Comparison of ENCODE assay signal across 18 mouse cellular contexts in genomic region chr13:98679631-98680041, GRCm38 (mm10). TPM values are rescaled to one million over a fixed set of nuclear protein-coding genes. Genes with fewer than 3 reads are reported as not detected.
DNase-seq lines count a peak whose midpoint lies in the region; ATAC-seq and TF ChIP-seq lines count a peak whose summit lies in the region.
"Had no signal": no experiment of that assay in that cellular context is flagged by ENCODE, and none has a peak within 500 bp of the region (broad histone marks: within the 10 kb centered on the region; RNA-seq: fewer than 3 reads in every experiment).

No protein-coding gene starts in this region.

- H3K27me3 ChIP-seq in limb, embryonic 14.5 days (ENCODE audit: control insufficient read depth, insufficient read depth, low read length), result no peaks in the 10 kb centered on the region
- H3K27me3 ChIP-seq: limb, embryonic 15.5 days; neural tube, embryonic 15.5 days had no signal

- no peak overlapping the region for H3K9ac ChIP-seq in limb, embryonic 14.5 days (ENCODE audit: low read depth, low read length, severe bottlenecking)
- H3K9ac ChIP-seq: limb, embryonic 15.5 days; neural tube, embryonic 15.5 days had no signal

- ATAC-seq in limb, embryonic 14.5 days (ENCODE audit: low FRiP score, low read depth), result no peak
- ATAC-seq: midbrain, embryonic 16.5 days had no signal

- H3K36me3 ChIP-seq in limb, embryonic 14.5 days (ENCODE audit: control insufficient read depth, insufficient read depth, low read length), result no peaks in the 10 kb centered on the region
- H3K36me3 ChIP-seq: G1E; limb, embryonic 15.5 days; neural tube, embryonic 15.5 days had no signal

- no peak overlapping the region for H3K4me2 ChIP-seq in limb, embryonic 14.5 days (replicated peaks; ENCODE audit: low read depth, low read length, severe bottlenecking)
- H3K4me2 ChIP-seq: limb, embryonic 15.5 days; neural tube, embryonic 15.5 days had no signal

- peaks cover 4% of the 10 kb centered on the region; the same call in 1 of the 2 replicates for H3K4me1 ChIP-seq in limb, embryonic 14.5 days (ENCODE audit: control insufficient read depth, insufficient read depth, low read length)
- H3K4me1 ChIP-seq: neural tube, embryonic 15.5 days had no signal

- no peak overlapping the region for H3K4me3 ChIP-seq in limb, embryonic 14.5 days (replicated peaks; ENCODE audit: low read length)
- H3K4me3 ChIP-seq: limb, embryonic 15.5 days; neural tube, embryonic 15.5 days had no signal

- H3K9me3 ChIP-seq in limb, embryonic 14.5 days (ENCODE audit: control insufficient read depth, low read length), result no peaks in the 10 kb centered on the region
- H3K9me3 ChIP-seq: G1E; limb, embryonic 15.5 days; neural tube, embryonic 15.5 days had no signal

- 33% methylated on average over 4 of the region's 4 CpGs for WGBS in limb, embryonic 14.5 days

- no peak for TF ChIP-seq POLR2A in limb, embryonic 14.5 days (IDR thresholded peaks at IDR 0.05; ENCODE audit: borderline replicate concordance, extremely low read depth, insufficient read depth, insufficient read length)

- H3K27ac ChIP-seq in limb, embryonic 14.5 days (replicated peaks; ENCODE audit: low read depth, low read length), result no peak overlapping the region
- H3K27ac ChIP-seq: limb, embryonic 15.5 days; neural tube, embryonic 15.5 days had no signal

- DNase-seq in embryo, embryonic 10 days (ENCODE audit: low spot score), result peak; percentile 62
- DNase-seq in embryo, embryonic 9.5 days (ENCODE audit: extremely low spot score), result no peak
- peak; percentile 51 to 71 for DNase-seq in kidney, postnatal 4 days
- no peak for DNase-seq in kidney, adult 8-10 months
- DNase-seq in embryo, embryonic 10.5 days (ENCODE audit: low spot score), result peak; percentile 59
- peak; percentile 19 for DNase-seq in limb, embryonic 14.5 days (ENCODE audit: low spot score)
- no peak for DNase-seq in cerebellum, postnatal 36 days
- DNase-seq in gastrocnemius, postnatal 4 days (ENCODE audit: low spot score in 2 of 2), result no peak
- DNase-seq: adrenal gland, adult 2 months; cerebellum, postnatal 14 days; gastrocnemius, postnatal 10 days; layer of hippocampus, postnatal 36 days; lung, postnatal 14 days had no signal

RNA-seq across cellular contexts. Expression of gene Tmem171, which starts 15.0 kb away (rescaled TPM):
- 0.05 and 0.08 TPM in 2 replicates for polyA plus RNA-seq in limb, embryonic 14.5 days (2012; rRNA removed)
- 0.17 TPM in 1 of 2 replicates, not detected in the other for polyA plus RNA-seq in limb, embryonic 14.5 days (2014; fragmentation: Nextera tagmentation; extraction: Ambion mirVana)
- total RNA-seq in gastrocnemius, postnatal 4 days (2021), result not detected
- polyA plus RNA-seq: G1E; midbrain, embryonic 16.5 days; neural tube, embryonic 15.5 days had no signal

RNA-seq across cellular contexts. Expression of gene Tmem174, which starts 42.4 kb away (rescaled TPM):
- polyA plus RNA-seq in limb, embryonic 14.5 days (2012; rRNA removed), result not detected in 2 replicates
- polyA plus RNA-seq in limb, embryonic 14.5 days (2014; fragmentation: Nextera tagmentation; extraction: Ambion mirVana), result not detected in 2 replicates
- not detected for total RNA-seq in gastrocnemius, postnatal 4 days (2021)
- total RNA-seq: adrenal gland, adult 2 months; gastrocnemius, postnatal 10 days had no signal
- polyA plus RNA-seq: adrenal gland, adult 2 months; G1E; heart, embryonic 16.5 days; limb, embryonic 15.5 days; midbrain, embryonic 16.5 days; neural tube, embryonic 15.5 days had no signal

Comparison
In these comparisons a context has a peak if more than half of its experiments do, and no peak if none do; other contexts are left out.
1. DNase-seq: peak in embryo, embryonic 10 days (single experiment), kidney, postnatal 4 days (2 of 2), embryo, embryonic 10.5 days (single experiment) and limb, embryonic 14.5 days (single experiment); none in embryo, embryonic 9.5 days (single experiment), kidney, adult 8-10 months (0 of 2), cerebellum, postnatal 36 days (0 of 2) and gastrocnemius, postnatal 4 days (0 of 2).